ENCODE assay signal across 8 mouse cellular contexts in the genomic region with DNA sequence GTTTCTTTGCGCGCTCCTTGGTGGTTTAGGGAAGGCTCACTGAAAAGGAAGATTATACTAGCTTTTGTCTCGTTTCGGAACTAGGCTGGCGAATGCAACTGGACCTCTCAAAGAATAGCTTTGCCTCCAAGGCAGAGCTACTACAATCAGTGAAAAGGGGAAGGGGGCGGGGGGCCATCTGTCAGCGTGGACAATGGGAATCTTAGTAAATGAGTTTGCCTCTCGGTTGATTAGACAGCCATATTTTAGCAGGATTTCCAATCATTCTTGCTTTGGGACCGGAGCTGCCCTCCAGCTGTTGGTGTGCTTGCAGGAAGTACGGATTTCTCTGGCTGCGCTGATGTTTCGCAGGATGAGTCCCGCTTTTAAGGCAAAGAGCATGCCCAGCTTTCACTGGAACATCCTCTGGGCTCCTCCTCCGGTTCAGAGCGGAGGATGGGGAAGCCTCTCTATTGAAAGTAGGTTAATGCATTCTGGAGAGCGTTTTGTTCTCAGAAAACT.
DNase-seq lines count a peak whose midpoint lies in the region; ATAC-seq and TF ChIP-seq lines count a peak whose summit lies in the region.

No protein-coding gene starts in this region.

- 5% methylated on average over 16 of the region's 16 CpGs for WGBS in kidney, embryonic 14.5 days
- WGBS in heart, embryonic 16.5 days = 3% methylated on average over 16 of the region's 16 CpGs
- 2% methylated on average over 16 of the region's 16 CpGs for WGBS in midbrain, embryonic 11.5 days
- WGBS in stomach, postnatal 0 days = 2% methylated on average over 16 of the region's 16 CpGs

- 0 out of 2 replicates have a peak, but pooled peaks cover 5% of the 10 kb centered on the region for H3K4me1 ChIP-seq in kidney, embryonic 14.5 days (ENCODE audit: control insufficient read depth, insufficient read depth, low read length)
- 0 out of 2 replicates have a peak, but pooled peaks cover 2% of the 10 kb centered on the region for H3K4me1 ChIP-seq in heart, embryonic 16.5 days (ENCODE audit: control insufficient read depth, insufficient read depth, low read length)
- peaks cover 19% of the 10 kb centered on the region for H3K4me1 ChIP-seq in midbrain, embryonic 11.5 days (ENCODE audit: control insufficient read depth, insufficient read depth, low read length)
- H3K4me1 ChIP-seq in stomach, postnatal 0 days (replicated peaks; ENCODE audit: control insufficient read depth, insufficient read depth) = no peaks in the 10 kb centered on the region

- H3K9me3 ChIP-seq in kidney, embryonic 14.5 days (ENCODE audit: control insufficient read depth, low read length) = no peaks in the 10 kb centered on the region
- no peaks in the 10 kb centered on the region for H3K9me3 ChIP-seq in heart, embryonic 16.5 days (replicated peaks; ENCODE audit: control insufficient read depth, low read length)
- H3K9me3 ChIP-seq in midbrain, embryonic 11.5 days (ENCODE audit: control insufficient read depth, low read length) = no peaks in the 10 kb centered on the region
- no peaks in the 10 kb centered on the region for H3K9me3 ChIP-seq in stomach, postnatal 0 days (ENCODE audit: control insufficient read depth, low read length)

- peak overlapping the region; percentile 72 for H3K4me2 ChIP-seq in kidney, embryonic 14.5 days (replicated peaks; ENCODE audit: low read depth, low read length)
- peak overlapping the region; percentile 71 for H3K4me2 ChIP-seq in heart, embryonic 16.5 days (ENCODE audit: low read depth, low read length)
- peak overlapping the region; percentile 60 for H3K4me2 ChIP-seq in midbrain, embryonic 11.5 days
- H3K4me2 ChIP-seq in stomach, postnatal 0 days (replicated peaks; ENCODE audit: low read depth) = peak overlapping the region; percentile 72

- no peak for TF ChIP-seq EP300 in stomach, postnatal 0 days (optimal IDR thresholded peaks at IDR 0.05)

- no peak for DNase-seq in kidney, adult 11 months
- DNase-seq in embryo, embryonic 9.5 days (ENCODE audit: extremely low spot score) = peak; percentile 69
- DNase-seq in left cerebral cortex, adult 2 months (ENCODE audit: extremely low spot score in 1 of 2, low spot score in 2 of 2) = peak; percentile 40 to 46
- DNase-seq in midbrain, embryonic 11.5 days (ENCODE audit: low spot score, missing footprints) = peak; percentile 96
- DNase-seq in stomach, postnatal 0 days (ENCODE audit: low spot score) = peak; percentile 28
- DNase-seq in B cell, adult 2 months = no peak

- peak overlapping the region; percentile 5; the same call in 1 of the 2 replicates for H3K9ac ChIP-seq in kidney, embryonic 14.5 days (ENCODE audit: low read depth, low read length)
- peak overlapping the region; percentile 60 for H3K9ac ChIP-seq in heart, embryonic 16.5 days (ENCODE audit: low read length)
- H3K9ac ChIP-seq in midbrain, embryonic 11.5 days (ENCODE audit: low read length) = peak overlapping the region; percentile 50
- H3K9ac ChIP-seq in stomach, postnatal 0 days (ENCODE audit: low read length) = peak overlapping the region; percentile 14; the same call in 1 of the 2 replicates

- H3K27me3 ChIP-seq in kidney, embryonic 14.5 days (ENCODE audit: control insufficient read depth, insufficient read depth, low read length) = no peaks in the 10 kb centered on the region
- H3K27me3 ChIP-seq in heart, embryonic 16.5 days (ENCODE audit: control insufficient read depth, insufficient read depth, low read length) = no peaks in the 10 kb centered on the region
- no peaks in the 10 kb centered on the region; the same call in 1 of the 2 replicates for H3K27me3 ChIP-seq in midbrain, embryonic 11.5 days (ENCODE audit: control insufficient read depth, insufficient read depth, low read length)
- no peaks in the 10 kb centered on the region for H3K27me3 ChIP-seq in stomach, postnatal 0 days (ENCODE audit: control insufficient read depth, insufficient read depth, low read length)

- no peak for TF ChIP-seq CTCF in left cerebral cortex, adult 2 months (IDR thresholded peaks at IDR 0.05)
- no peak for TF ChIP-seq CTCF in stomach, postnatal 0 days (IDR thresholded peaks at IDR 0.05; ENCODE audit: low read depth)

- H3K4me3 ChIP-seq in kidney, embryonic 14.5 days (ENCODE audit: low read length) = peak overlapping the region; percentile 44
- H3K4me3 ChIP-seq in heart, embryonic 16.5 days (ENCODE audit: low read length) = peak overlapping the region; percentile 50
- H3K4me3 ChIP-seq in left cerebral cortex, adult 2 months = peak overlapping the region; percentile 48
- peak overlapping the region; percentile 37 for H3K4me3 ChIP-seq in midbrain, embryonic 11.5 days (ENCODE audit: low read depth, low read length)
- peak overlapping the region; percentile 42 for H3K4me3 ChIP-seq in stomach, postnatal 0 days (ENCODE audit: low read depth, low read length)

- H3K27ac ChIP-seq in kidney, embryonic 14.5 days (ENCODE audit: low read depth, low read length) = no peak overlapping the region
- H3K27ac ChIP-seq in heart, embryonic 16.5 days (ENCODE audit: low read length) = no peak overlapping the region
- peak overlapping the region; percentile 77 for H3K27ac ChIP-seq in left cerebral cortex, adult 2 months
- H3K27ac ChIP-seq in midbrain, embryonic 11.5 days (ENCODE audit: low read depth, low read length) = peak overlapping the region; percentile 33
- no peak overlapping the region for H3K27ac ChIP-seq in stomach, postnatal 0 days (replicated peaks)

- peak; percentile 37; the same call in 1 of the 2 replicates for ATAC-seq in kidney, embryonic 14.5 days (ENCODE audit: low FRiP score, low TSS enrichment)
- no peak for ATAC-seq in heart, embryonic 16.5 days (replicated peaks; ENCODE audit: extremely low read depth, insufficient read depth, low FRiP score)
- ATAC-seq in midbrain, embryonic 11.5 days (ENCODE audit: low FRiP score) = peak; percentile 71
- ATAC-seq in stomach, postnatal 0 days (ENCODE audit: low FRiP score, low TSS enrichment) = no peak

- H3K36me3 ChIP-seq in kidney, embryonic 14.5 days (ENCODE audit: control insufficient read depth, insufficient read depth, low read length) = no peaks in the 10 kb centered on the region
- H3K36me3 ChIP-seq in heart, embryonic 16.5 days (ENCODE audit: control insufficient read depth, insufficient read depth) = no peaks in the 10 kb centered on the region
- no peaks in the 10 kb centered on the region for H3K36me3 ChIP-seq in midbrain, embryonic 11.5 days (ENCODE audit: control insufficient read depth, insufficient read depth, low read length)
- H3K36me3 ChIP-seq in stomach, postnatal 0 days (ENCODE audit: control insufficient read depth, insufficient read depth, low read length) = no peaks in the 10 kb centered on the region

- intact Hi-C loops in left cerebral cortex, adult 2 months (cut with DNase I) = loop anchor here (1.0 to 5.0 kb wide), 4 partner anchors 80 to 336 kb away; no protein-coding TSS in a partner anchor

Comparison
In these comparisons a context has a peak if more than half of its experiments do, and no peak if none do; other contexts are left out.
1. ATAC-seq: peak in kidney, embryonic 14.5 days (single experiment) and midbrain, embryonic 11.5 days (single experiment); none in heart, embryonic 16.5 days (single experiment) and stomach, postnatal 0 days (single experiment).
2. H3K27ac ChIP-seq: peak in left cerebral cortex, adult 2 months (single experiment) and midbrain, embryonic 11.5 days (single experiment); none in kidney, embryonic 14.5 days (single experiment), heart, embryonic 16.5 days (single experiment) and stomach, postnatal 0 days (single experiment).
3. H3K9ac ChIP-seq: peak in every context shown above with its lines; median percentile 60 in heart, embryonic 16.5 days; 50 in midbrain, embryonic 11.5 days; 14 in stomach, postnatal 0 days; 5 in kidney, embryonic 14.5 days.
4. DNase-seq: peak in embryo, embryonic 9.5 days (single experiment), left cerebral cortex, adult 2 months (2 of 2), midbrain, embryonic 11.5 days (single experiment) and stomach, postnatal 0 days (single experiment); none in kidney, adult 11 months (single experiment) and B cell, adult 2 months (0 of 2).
5. Peak in every context shown above with its lines, with median percentiles within 50 percentile points of each other: H3K4me2 ChIP-seq and H3K4me3 ChIP-seq.